Mouse (Mus musculus): ENCODE measurements at regions not wholly inside any gene's neighbourhood (a gene's known extent, or its start where the extent isn't known, plus 50 kb on each side); places are given as distances from the start of the nearest gene placed in this dataset.

GRCm38 (mm10) chr9:62613806-62614205 lies 63.8 kb upstream of the Itga11 start:
- no peak for TF ChIP-seq CTCF (IDR thresholded peaks at IDR 0.05; ENCODE audit: low read depth, low read length)
- no peak for TF ChIP-seq POLR2A (IDR thresholded peaks at IDR 0.05; ENCODE audit: borderline replicate concordance, low read depth, low read length)

Measured in bone marrow macrophage, adult 2 months (primary cell).